Mouse (Mus musculus): ENCODE measurements around the gene Magi2. TPM values are rescaled to one million over a fixed set of nuclear protein-coding genes. Genes with fewer than 3 reads are reported as not detected.
"Not testable (repeated sequence)": the region's sequence is repeated elsewhere in the genome, so short reads cannot be mapped to it uniquely, and the experiment has no call there.

The Magi2 gene
- total RNA-seq, 2 experiments from 2014 or later = 7.3 to 9.5 TPM

DNA sequence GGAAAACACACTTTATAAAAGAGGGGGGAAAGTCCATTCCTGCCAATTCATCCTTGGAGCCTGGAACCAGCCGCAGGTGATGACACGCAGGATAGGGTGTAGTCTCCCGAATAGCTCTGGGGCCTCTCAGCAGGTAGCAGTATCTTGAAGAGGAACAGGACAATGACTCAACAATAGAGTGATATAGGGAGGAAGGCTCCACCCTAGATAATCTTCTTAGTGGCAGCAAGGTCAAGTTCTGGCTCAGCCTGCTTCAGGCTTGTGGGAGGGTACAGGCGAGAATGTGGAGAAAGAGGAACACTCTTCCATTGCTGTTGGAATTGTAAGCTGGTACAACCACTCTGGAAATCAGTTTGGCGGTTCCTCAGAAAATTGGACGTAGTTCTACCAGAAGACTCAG, 1484.0 kb downstream of the Magi2 start:
- intact Hi-C loops (cut with DNase I); DNase-seq: not testable (repeated sequence)

DNA sequence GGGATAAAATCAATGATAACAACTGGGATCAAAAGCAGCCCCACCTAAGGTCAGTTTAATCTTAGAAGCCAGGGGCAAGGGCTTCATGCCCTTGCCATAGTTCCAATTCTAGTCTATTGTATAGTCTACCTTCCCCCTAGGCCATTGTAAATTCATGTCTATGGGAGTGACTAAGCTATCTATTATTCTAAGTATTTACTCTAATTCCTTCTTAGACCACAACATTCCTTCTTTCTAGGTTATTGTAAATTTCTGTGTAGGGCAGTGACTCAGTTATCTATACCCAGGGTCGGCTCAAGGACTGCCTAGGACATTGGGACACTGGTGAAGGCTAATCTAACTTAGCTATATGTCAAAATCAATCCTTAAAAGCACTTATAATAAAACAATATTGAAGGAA, 1487.8 kb downstream of the Magi2 start:
- DNase-seq; intact Hi-C loops (cut with DNase I): not testable (repeated sequence)

DNA sequence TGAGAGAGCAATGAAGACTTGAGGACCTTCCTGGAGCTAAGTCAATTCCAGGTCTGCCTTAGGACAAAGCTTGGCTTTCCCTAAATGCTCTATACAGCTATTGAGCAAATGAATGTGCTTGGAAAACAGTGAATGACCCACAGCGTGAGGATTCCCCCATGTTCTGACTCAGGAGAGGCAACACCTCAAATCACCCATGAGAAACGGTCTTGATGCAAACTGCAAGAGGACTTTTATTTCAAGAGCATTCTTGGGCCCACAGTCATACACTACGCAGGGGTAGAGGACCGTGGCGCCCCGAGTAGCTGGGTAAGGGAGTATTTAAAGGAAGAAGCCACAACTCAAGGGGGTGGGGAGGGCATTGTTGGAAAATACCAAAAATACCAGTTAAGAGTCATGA, 1489.1 kb downstream of the Magi2 start:
- DNase-seq; intact Hi-C loops (cut with DNase I): not testable (repeated sequence)

DNA sequence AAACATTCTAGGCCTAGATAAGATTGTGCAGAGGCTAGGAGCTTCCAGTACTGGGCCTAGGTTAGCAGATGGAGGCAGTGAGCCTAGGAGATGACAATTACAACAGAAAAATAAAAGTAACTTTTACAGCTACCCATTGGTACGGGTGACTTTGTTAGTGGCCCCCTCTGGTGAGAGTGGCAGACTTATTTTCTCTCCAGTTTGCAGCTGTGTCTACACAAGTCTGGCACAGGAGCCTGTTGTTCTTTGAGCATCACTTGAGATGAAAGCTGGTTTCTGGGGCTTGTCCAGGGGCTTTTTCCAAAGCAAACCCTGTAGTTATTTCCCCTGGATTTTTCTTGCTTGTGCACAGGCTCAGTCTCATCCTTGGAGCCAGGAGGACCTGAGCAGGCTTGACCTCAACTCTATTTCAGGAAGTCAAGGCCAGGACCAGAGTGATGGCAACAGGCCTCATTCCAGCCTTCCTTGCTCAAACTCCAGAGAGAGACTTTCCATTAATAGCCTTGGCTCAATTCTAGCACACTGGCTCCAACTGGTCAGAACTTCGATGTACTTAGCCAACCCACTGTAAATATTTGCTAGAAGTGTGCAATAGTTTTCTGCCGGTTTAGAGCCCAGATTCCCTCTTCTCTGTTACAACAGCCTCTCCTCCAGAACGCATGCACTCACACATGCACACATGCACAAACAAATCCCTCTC, 1493.5 kb downstream of the Magi2 start:
- peak; percentile 29 to 42 for DNase-seq
- intact Hi-C loops (cut with DNase I) = no loop called here

DNA sequence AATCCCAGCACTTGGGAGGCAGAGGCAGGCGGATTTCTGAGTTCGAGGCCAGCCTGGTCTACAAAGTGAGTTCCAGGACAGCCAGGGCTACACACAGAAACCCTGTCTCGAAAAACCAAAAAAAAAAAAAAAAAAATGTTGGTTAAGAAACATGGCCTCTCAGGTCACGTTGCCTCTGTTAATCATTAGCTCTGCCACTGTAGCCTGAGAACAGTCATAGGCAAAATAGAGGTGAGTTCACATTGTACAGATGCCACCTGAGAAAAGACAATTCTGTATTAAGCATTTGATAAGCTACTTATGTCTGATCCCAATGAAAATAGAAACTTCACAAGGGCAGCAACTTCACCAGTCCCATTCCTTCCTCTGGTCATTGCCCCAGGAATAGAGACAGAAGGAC, 1496.4 kb downstream of the Magi2 start:
- intact Hi-C loops (cut with DNase I); DNase-seq: not testable (repeated sequence)

DNA sequence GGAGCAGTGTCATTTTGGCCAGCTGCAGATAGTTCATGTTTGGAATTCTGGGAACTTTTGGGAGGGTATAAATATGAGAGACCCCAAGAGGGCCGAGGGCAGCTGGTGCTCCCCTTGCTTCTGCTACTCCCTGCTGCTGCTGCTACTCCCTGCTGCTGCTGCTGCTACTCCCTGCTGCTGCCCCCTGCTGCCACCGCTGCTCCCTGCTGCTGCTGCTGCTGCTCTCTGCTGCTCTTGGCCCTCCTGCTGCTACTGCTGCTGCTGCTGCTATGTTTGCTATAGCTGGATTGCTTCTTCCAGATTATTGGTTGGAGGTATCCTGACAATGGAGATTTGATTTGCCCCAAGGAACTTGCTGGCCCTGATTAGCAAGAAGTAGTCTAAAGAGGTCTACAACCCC, 1512.0 kb downstream of the Magi2 start:
- DNase-seq = no peak
- intact Hi-C loops (cut with DNase I) = no loop called here

DNA sequence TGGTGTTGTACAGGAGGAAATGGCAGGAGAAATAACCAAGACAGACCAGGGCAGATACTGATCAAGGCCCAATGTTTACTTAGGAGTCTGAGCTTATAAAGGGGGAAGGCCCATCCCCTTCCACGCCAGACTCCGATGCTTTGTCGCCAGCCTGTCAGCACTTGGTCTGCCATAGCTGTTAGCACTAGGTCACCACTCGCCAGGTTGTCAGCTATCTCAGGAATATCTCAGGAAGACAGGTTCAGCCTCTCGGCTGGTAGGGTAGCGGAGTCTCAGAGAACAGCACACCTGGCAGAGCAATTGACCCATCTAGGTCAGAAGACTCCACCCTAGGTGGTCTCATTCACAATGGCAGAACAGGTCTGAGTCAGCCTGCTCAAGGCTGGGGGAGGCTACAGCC, 1514.4 kb downstream of the Magi2 start:
- DNase-seq = no peak
- intact Hi-C loops (cut with DNase I) = no loop called here

DNA sequence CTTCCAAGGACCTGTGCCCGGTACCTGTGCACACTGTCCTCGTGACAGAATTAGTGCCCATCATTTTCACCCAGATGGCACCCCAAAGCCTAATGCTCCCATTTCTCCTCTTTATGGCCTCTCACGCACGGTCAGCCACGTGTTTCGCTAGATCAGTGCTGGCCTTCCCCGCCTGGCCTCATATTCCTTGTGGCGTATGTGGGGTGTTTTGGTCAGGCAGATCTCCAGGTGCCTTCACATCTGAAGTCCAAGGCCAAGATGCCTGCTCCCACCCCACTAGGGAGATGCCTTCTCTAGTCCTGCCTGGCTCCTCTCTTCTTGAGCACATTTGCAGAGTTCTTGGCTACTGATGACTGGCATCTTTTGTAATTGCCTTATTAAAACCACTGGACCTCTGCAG, 1515.1 kb downstream of the Magi2 start:
- DNase-seq = no peak
- intact Hi-C loops (cut with DNase I) = no loop called here

DNA sequence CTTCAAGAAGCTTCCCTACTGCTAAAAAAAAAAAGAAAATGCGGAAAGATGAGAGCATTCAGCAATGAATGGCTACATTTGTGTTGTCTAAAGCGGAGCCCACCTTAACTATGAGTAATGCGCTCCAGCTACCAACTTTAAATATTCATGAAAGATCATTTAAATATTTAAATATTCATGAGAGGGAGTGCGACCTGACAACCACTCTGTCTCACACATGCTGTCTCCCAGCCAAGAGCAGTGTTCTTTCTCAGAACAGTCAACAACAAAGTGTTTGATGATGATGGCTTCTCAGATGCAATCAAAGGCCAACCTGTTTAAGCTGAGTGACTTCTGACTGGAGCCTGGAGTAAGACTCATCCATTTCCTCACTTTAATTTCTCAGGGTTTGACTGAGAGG, 1521.3 kb downstream of the Magi2 start:
- DNase-seq = no peak
- intact Hi-C loops (cut with DNase I) = no loop called here

DNA sequence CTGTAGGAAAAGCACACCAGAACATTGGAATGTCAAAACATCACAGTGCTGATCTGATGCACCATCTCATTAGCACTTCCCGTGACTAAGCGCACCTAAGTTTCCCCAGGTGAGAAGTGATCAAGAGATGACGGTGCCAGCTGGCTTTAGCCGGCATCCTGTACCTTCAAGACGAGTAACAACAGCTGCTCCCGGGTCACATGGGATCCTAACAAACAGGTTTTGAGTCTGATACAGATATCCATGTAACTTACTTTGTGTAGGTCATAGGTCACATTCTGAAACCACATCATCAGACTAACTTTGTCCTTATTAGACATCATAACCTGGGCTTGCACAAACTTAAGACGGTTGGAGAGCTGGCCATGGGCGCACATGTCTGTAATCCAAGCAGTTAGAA, 1522.0 kb downstream of the Magi2 start:
- intact Hi-C loops (cut with DNase I) = no loop called here

DNA sequence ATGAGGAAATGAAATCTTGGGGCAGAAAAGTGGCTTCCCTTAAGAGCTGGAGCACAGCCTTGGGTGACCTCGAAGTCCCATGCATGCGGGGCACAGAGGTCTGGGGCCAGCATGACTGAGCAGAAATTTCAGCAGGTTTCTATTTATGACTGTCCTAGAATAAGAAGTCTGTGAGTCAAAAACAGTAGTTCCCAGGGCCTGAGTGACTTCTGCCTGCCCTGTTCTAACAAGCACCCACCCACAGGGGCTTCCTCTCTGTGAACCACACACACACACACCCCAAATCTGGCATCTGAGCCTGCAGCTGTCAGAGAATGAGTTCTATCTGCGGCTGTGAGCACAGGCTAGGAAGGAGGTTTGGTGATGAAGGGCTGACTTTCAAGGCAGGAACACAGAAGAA, 1522.7 kb downstream of the Magi2 start:
- intact Hi-C loops (cut with DNase I) = no loop called here
- no peak for DNase-seq

More for the DNA sequence above, 1522.0 kb downstream of the Magi2 start:
- no peak for DNase-seq

DNA sequence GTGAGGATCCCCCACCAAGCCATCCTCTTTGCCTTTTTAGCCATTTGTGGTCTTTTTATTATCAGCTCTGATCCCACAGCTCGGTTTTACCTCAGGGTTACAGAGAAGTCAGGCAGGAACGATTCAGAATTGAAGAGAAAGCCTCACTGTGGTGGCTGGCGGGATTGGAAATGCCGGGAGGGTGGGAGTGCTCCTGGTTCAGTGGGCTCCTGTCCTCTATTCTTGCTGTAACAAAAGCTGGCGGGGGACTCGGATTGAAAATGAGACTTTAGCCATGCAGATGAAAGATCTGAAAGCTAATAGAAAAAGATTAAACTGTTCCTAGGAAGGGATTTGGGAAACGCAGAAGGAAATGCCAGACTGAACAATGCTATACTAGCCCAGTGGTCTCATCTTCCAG, 1524.2 kb downstream of the Magi2 start:
- intact Hi-C loops (cut with DNase I) = no loop called here
- no peak for DNase-seq

DNA sequence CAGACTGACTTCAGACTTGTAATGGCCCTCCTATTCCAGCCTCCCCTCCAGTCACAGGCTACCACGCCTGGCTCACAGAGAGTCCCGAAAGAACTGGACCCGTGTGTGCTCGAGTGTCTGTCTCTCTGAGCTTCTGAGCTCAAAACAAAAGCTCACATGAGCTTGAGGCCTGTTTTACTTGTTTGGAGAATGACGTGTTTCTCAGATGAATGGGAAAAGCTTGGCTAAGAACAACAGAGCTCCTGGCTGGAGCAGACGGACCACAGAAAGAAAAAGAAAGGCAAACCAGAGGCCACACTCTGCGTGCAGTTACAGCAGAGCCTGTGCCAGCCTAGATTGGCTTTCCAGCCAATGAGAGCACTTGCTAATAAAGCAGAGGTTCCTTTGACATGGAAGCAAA, 1524.9 kb downstream of the Magi2 start:
- intact Hi-C loops (cut with DNase I) = no loop called here

DNA sequence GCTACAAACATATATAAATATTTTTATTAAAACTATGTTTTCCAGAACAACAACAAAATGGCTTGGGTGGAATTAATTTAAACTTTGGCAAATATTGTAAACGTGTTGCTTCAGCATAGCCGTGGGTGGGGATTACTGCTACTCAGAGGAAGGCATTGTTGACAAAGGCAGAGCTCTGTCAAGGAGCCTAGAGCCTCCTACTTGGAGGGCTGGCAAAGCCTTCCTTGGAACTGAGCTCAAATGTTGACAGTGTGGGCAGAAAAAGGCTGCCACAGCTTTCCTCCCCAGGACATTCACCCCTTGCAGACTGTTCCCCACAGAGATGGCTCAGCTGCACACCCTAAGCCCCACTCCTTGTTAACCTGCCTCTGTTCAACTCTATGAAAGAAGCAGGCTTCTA, 1526.3 kb downstream of the Magi2 start:
- no peak for DNase-seq
- intact Hi-C loops (cut with DNase I) = no loop called here

More for the DNA sequence above, 1524.9 kb downstream of the Magi2 start:
- DNase-seq = peak in 1 of 2 experiments; percentile 10

DNA sequence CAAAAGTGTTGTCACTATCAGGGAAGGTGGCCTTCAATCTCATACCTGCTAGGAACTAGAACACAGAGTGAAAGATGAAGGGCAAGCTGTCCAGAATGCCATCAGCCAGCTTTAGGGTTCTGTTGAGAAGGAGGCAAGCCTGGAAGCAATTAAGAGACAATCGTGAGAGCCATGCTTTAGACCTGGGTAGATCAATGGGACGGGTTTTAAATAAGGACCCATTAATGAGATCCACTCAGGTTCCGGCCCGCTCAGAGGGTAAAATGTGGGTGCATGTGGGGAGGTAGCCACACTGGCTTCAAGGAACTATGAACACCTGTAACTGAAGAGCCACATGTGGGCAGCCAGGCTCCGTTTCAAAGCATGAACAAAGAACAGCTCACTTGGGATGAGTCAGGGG, 1527.1 kb downstream of the Magi2 start:
- intact Hi-C loops (cut with DNase I) = no loop called here
- DNase-seq = no peak

All from heart, postnatal 36 days (tissue).